Mouse (Mus musculus): ENCODE measurements at regions not wholly inside any gene's neighbourhood (a gene's known extent, or its start where the extent isn't known, plus 50 kb on each side); places are given as distances from the start of the nearest gene placed in this dataset.

DNA sequence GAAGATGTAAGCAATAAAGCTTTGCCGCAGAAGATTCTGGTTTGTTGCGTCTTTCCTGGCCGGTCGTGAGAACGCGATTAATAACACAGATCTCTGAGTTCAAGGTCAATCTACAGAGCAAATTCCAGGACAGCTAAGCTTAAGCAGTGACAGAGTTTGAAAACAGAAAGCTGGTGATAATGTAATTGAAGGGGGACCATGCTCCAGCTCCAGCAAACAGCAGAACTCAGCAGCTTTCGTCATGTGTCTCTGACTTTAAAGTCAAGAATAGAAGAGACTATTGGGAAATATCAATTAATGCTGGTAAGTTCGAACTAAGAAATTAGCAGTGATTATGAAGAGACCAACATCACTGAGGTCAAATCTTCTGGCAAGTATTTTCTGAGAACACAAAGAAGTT lies 251.2 kb downstream of the Btbd35f27 start:
- peak in 1 of 2 experiments; percentile 2 for DNase-seq (ENCODE audit: low spot score in 2 of 2)

Measured in left cerebral cortex, adult 9 months (tissue).